8 mouse cellular contexts compared by ENCODE assay signal in genomic region chr9:108759805-108760204, GRCm38 (mm10). TPM values are rescaled to one million over a fixed set of nuclear protein-coding genes. Genes with fewer than 3 reads are reported as not detected.
DNase-seq lines count a peak whose midpoint lies in the region; ATAC-seq and TF ChIP-seq lines count a peak whose summit lies in the region.

No protein-coding gene starts in this region.

- DNase-seq in heart, postnatal 4 days = peak; percentile 58
- DNase-seq in CD8-positive naive resting alpha-beta T cell, adult 2 months (ENCODE audit: low read depth in 2 of 2, low spot score in 2 of 2) = peak; percentile 23 to 56
- peak; percentile 59 for DNase-seq in adrenal gland, postnatal 10 days
- DNase-seq in kidney, postnatal 0 days (ENCODE audit: low spot score) = no peak
- peak; percentile 48 for DNase-seq in natural killer cell, adult 2 months (ENCODE audit: low spot score in 2 of 2)
- no peak for DNase-seq in yolk sac, embryonic 10.5 days (ENCODE audit: low spot score)

- no peaks in the 10 kb centered on the region for H3K9me3 ChIP-seq in heart, embryonic 11.5 days (replicated peaks; ENCODE audit: control insufficient read depth, low read length)
- H3K9me3 ChIP-seq in kidney, postnatal 0 days (replicated peaks; ENCODE audit: low read length) = no peaks in the 10 kb centered on the region

- H3K36me3 ChIP-seq in heart, embryonic 11.5 days (ENCODE audit: control insufficient read depth, insufficient read depth, low read length) = no peaks in the 10 kb centered on the region
- H3K36me3 ChIP-seq in kidney, postnatal 0 days (ENCODE audit: insufficient read depth, low read length) = no peaks in the 10 kb centered on the region

- H3K27me3 ChIP-seq in heart, embryonic 11.5 days (ENCODE audit: control insufficient read depth, insufficient read depth, low read length) = no peaks in the 10 kb centered on the region
- H3K27me3 ChIP-seq in kidney, postnatal 0 days (ENCODE audit: insufficient read depth, low read length) = no peaks in the 10 kb centered on the region

- TF ChIP-seq CTCF in kidney, postnatal 0 days (IDR thresholded peaks at IDR 0.05; ENCODE audit: low read depth) = peak; percentile 75

- H3K9ac ChIP-seq in heart, embryonic 11.5 days (ENCODE audit: low read depth, low read length) = no peak overlapping the region
- no peak overlapping the region for H3K9ac ChIP-seq in kidney, postnatal 0 days (ENCODE audit: low read depth, low read length)

- H3K4me1 ChIP-seq in heart, embryonic 11.5 days (ENCODE audit: control insufficient read depth, insufficient read depth, low read length) = no peaks in the 10 kb centered on the region
- H3K4me1 ChIP-seq in kidney, postnatal 0 days (replicated peaks; ENCODE audit: insufficient read depth, low read length) = no peaks in the 10 kb centered on the region

- no peak for ATAC-seq in heart, embryonic 11.5 days (replicated peaks; ENCODE audit: insufficient number of reproducible peaks, low FRiP score, low TSS enrichment)
- ATAC-seq in kidney, postnatal 0 days (replicated peaks; ENCODE audit: low FRiP score, low read depth) = no peak
- ATAC-seq in monocyte, adult 5-6 weeks (replicated peaks; ENCODE audit: insufficient number of reproducible peaks, low FRiP score, low TSS enrichment, poor library complexity, severe bottlenecking) = no peak

- H3K4me3 ChIP-seq in heart, embryonic 11.5 days (ENCODE audit: low read depth, low read length) = no peak overlapping the region
- no peak overlapping the region for H3K4me3 ChIP-seq in kidney, postnatal 0 days (replicated peaks; ENCODE audit: low read depth, low read length)

- H3K4me2 ChIP-seq in heart, embryonic 11.5 days = no peak overlapping the region
- H3K4me2 ChIP-seq in kidney, postnatal 0 days (ENCODE audit: low read length) = no peak overlapping the region

- no peak overlapping the region for H3K27ac ChIP-seq in heart, embryonic 11.5 days (ENCODE audit: low read depth, low read length)
- H3K27ac ChIP-seq in kidney, postnatal 0 days = no peak overlapping the region

- 49% methylated on average over 2 of the region's 2 CpGs for WGBS in heart, embryonic 11.5 days (ENCODE audit: insufficient replicate concordance)
- WGBS in kidney, postnatal 0 days = 65% methylated on average over 2 of the region's 2 CpGs

RNA-seq across cellular contexts. Expression of gene Ip6k2, which starts 23.8 kb away (rescaled TPM):
- 10 to 100 TPM; 43.7 to 48.5 TPM for total RNA-seq in heart, postnatal 4 days (2021)
- 44.3 and 48.7 TPM in 2 replicates for polyA plus RNA-seq in heart, embryonic 11.5 days (2014; fragmentation: Nextera tagmentation; extraction: Ambion mirVana)
- total RNA-seq in adrenal gland, postnatal 10 days (2021) = 10 to 100 TPM; 74.2 to 82.0 TPM
- 74.6 and 79.5 TPM in 2 replicates for polyA plus RNA-seq in kidney, postnatal 0 days (2015; fragmentation: Nextera tagmentation; extraction: Ambion mirVana)
- total RNA-seq in monocyte, adult 5-6 weeks (2017) = 34.7 to 78.2 TPM (median 74.6 TPM) in 3 replicates

RNA-seq across cellular contexts. Expression of gene Nckipsd, which starts 48.4 kb away (rescaled TPM):
- total RNA-seq in heart, postnatal 4 days (2021) = 1 to 10 TPM; 8.1 to 8.2 TPM
- polyA plus RNA-seq in heart, embryonic 11.5 days (2014; fragmentation: Nextera tagmentation; extraction: Ambion mirVana) = 7.3 and 9.5 TPM in 2 replicates
- 1 to 10 TPM; 6.9 to 9.5 TPM for total RNA-seq in adrenal gland, postnatal 10 days (2021)
- 11.3 and 13.6 TPM in 2 replicates for polyA plus RNA-seq in kidney, postnatal 0 days (2015; fragmentation: Nextera tagmentation; extraction: Ambion mirVana)
- 1.8 to 7.4 TPM (median 4.9 TPM) in 3 replicates for total RNA-seq in monocyte, adult 5-6 weeks (2017)

Comparison
In these comparisons a context has a peak if more than half of its experiments do, and no peak if none do; other contexts are left out.
1. DNase-seq: peak in heart, postnatal 4 days (single experiment), CD8-positive naive resting alpha-beta T cell, adult 2 months (2 of 2), adrenal gland, postnatal 10 days (single experiment) and natural killer cell, adult 2 months (2 of 2); none in kidney, postnatal 0 days (single experiment) and yolk sac, embryonic 10.5 days (single experiment).